Mouse (Mus musculus): Measurements from ENCODE around the gene Vstm2b. TPM values are rescaled to one million over a fixed set of nuclear protein-coding genes. Genes with fewer than 3 reads are reported as not detected.

Vstm2b gene
- 7.9 and 8.0 TPM in 2 replicates for polyA plus RNA-seq (2014; fragmentation: Nextera tagmentation; extraction: Ambion mirVana)

DNA sequence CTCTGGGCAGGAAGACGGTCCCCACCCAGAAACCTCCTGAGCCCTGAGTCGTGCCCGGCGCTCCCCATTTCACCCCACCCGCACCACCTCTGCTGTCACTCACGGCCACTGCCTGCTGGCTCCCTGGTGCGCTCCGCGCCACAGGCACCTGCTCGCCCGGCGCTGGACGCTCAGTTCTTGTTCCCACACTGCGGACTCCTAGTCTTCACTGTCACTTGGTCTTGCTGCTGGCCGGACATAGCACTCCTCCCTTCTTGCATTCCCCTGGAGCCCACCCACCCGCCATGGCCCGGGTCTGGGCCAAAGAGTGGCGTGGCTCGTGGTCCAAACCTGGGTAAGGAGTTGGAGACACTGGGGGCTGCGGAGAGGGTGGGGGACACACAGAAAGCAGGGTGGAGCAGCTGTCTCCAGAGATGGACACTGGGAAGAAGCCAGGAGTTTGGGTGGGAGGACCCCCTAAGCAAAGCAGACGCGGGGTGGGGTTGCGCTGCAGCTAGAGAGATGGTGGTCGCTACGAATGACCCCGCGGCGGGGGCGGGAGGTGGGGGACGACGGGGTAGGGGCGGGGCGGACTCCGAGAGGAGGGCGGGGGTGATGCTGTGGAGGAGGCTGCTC lies at the start of gene Vstm2b:
Vstm2b (plus strand) TSS at position 233 of the 615 bp plus-strand sequence.
- Histone ChIP-seq H3K27me3 (ENCODE audit: control insufficient read depth, insufficient read depth, low read length) (peaks cover 40% of the 10 kb centered on the region), H3K4me1 (ENCODE audit: control insufficient read depth, insufficient read depth, low read length) (peaks cover 3% of the 10 kb centered on the region; the same call in 1 of the 2 replicates), H3K36me3 (ENCODE audit: control insufficient read depth, insufficient read depth, low read length) (no peaks in the 10 kb centered on the region), H3K9ac (ENCODE audit: low read length) (peak within 1 kb of the TSS; percentile 67), H3K4me2 (ENCODE audit: low read depth) (peak within 1 kb of the TSS; percentile 99), H3K9me3 (ENCODE audit: control insufficient read depth, low read length) (no peaks in the 10 kb centered on the region), H3K4me3 (ENCODE audit: low read depth, low read length) (peak within 1 kb of the TSS; percentile 60), H3K27ac (ENCODE audit: low read depth, low read length) (no peak within 1 kb of the TSS)
- ATAC-seq (ENCODE audit: insufficient read depth, low FRiP score, low TSS enrichment) (peak; percentile 14), DNase-seq (ENCODE audit: low spot score) (peak; percentile 45)
- 2% methylated on average over 24 of the region's 35 CpGs for WGBS

DNA sequence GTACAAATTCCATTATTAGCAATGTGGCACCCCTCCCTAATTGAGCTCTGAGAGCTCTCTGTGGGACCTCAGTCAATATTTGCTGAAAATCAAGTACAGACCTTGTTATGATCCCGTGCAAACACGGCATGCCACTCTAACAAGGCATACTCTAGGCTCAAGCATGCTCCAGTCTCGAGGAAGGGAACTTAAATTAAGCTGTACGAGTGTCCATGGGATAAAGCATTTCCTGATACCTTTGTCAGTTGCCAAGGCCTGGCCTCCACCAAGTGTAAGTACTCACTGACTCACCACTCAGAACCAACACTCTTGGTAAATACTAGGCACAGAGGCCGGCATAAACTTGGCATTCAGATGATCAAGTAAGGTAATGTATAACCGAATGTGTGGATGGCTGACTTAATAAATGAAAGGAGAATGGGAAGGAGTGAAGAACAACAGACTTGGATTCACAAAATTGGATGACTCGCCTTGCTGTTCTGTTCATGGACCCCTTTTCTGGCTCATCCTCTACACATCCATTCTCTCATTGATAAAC lies 42.0 kb upstream of the Vstm2b start:
- Histone ChIP-seq H3K27ac (ENCODE audit: low read depth, low read length) (no peak overlapping the region), H3K9ac (ENCODE audit: low read length) (no peak overlapping the region), H3K4me1 (ENCODE audit: control insufficient read depth, insufficient read depth, low read length) (no peaks in the 10 kb centered on the region), H3K9me3 (ENCODE audit: control insufficient read depth, low read length) (no peaks in the 10 kb centered on the region), H3K36me3 (ENCODE audit: control insufficient read depth, insufficient read depth, low read length) (no peaks in the 10 kb centered on the region), H3K27me3 (ENCODE audit: control insufficient read depth, insufficient read depth, low read length) (no peaks in the 10 kb centered on the region), H3K4me3 (ENCODE audit: low read depth, low read length) (no peak overlapping the region), H3K4me2 (ENCODE audit: low read depth) (no peak overlapping the region)
- ATAC-seq (ENCODE audit: insufficient read depth, low FRiP score, low TSS enrichment) (no peak), DNase-seq (ENCODE audit: low spot score) (no peak)
- 87% methylated on average over 7 of the region's 7 CpGs for WGBS

DNA sequence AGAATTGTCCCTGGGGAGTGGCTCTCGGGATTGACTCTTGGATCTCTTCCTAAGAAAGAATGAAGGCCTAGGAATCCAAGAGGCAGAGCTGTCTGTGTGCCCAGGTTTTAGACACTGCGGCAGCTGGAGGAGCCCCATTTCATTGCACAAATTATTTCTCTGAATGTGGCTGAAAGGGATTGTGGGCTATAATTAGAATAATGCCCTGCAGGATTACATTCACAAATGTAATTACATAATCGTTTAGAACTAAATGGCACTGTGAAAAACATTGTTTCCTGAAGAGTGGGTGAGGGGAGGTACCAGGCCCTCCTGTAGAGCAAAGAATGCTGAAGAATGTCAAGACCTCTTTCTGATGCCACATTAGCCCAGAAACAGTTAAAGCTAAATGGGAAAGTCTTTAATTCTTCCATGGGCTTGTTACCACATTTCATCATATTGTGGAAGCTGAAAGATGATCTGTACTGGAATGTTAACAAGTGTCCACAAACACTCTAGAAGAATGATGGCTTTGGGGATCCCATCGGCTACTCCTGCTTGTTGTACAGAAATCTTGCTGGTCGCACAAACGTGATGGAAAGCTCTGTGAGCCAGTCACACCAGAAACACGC lies 24.6 kb upstream of the Vstm2b start:
- H3K36me3 ChIP-seq (ENCODE audit: control insufficient read depth, insufficient read depth, low read length): no peaks in the 10 kb centered on the region
- DNase-seq (ENCODE audit: low spot score): no peak
- H3K9ac ChIP-seq (ENCODE audit: low read length): no peak overlapping the region
- H3K27me3 ChIP-seq (ENCODE audit: control insufficient read depth, insufficient read depth, low read length): no peaks in the 10 kb centered on the region
- 59% methylated on average over 7 of the region's 7 CpGs for WGBS
- no peak for ATAC-seq (ENCODE audit: insufficient read depth, low FRiP score, low TSS enrichment)
- no peaks in the 10 kb centered on the region for H3K9me3 ChIP-seq (ENCODE audit: control insufficient read depth, low read length)
- H3K4me1 ChIP-seq (ENCODE audit: control insufficient read depth, insufficient read depth, low read length): no peaks in the 10 kb centered on the region
- no peak overlapping the region for H3K4me2 ChIP-seq (ENCODE audit: low read depth)
- no peak overlapping the region for H3K27ac ChIP-seq (ENCODE audit: low read depth, low read length)
- no peak overlapping the region for H3K4me3 ChIP-seq (ENCODE audit: low read depth, low read length)

DNA sequence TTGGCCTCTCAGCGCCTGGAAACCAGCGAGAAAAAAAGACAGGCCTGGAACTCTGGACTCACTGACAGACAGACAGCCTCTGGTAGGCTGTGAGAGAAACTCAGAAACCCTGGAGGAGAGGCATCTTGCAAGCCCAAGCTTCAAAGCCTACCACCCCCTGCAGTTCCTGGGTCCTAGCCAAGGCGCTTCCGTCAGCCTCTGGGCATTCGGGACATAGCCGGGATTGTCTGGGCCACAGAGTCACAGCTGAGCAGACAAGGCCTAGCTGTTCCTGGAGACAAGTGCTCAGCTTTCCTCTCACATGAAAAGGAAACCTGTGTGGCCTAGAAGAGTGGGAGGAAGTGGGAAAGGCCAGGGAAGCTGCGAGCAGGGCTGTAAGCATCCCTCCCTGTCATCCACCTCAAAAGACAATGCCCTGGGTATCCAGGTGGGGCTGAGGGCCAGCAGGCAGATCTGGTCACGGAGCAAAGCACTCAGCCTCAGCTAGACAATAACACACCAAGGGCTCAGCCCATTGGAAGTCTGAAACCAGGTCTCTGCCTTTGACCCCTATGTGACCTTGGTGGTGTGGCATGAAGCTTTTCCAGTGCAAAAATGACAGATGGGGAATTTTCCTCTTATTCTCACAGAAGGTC lies 13.2 kb upstream of the Vstm2b start:
- no peak overlapping the region for H3K4me2 ChIP-seq (ENCODE audit: low read depth)
- H3K9ac ChIP-seq (ENCODE audit: low read length): no peak overlapping the region
- DNase-seq (ENCODE audit: low spot score): peak; percentile 47
- no peaks in the 10 kb centered on the region for H3K4me1 ChIP-seq (ENCODE audit: control insufficient read depth, insufficient read depth, low read length)
- no peak overlapping the region for H3K4me3 ChIP-seq (ENCODE audit: low read depth, low read length)
- no peaks in the 10 kb centered on the region for H3K27me3 ChIP-seq (ENCODE audit: control insufficient read depth, insufficient read depth, low read length)
- no peak for ATAC-seq (ENCODE audit: insufficient read depth, low FRiP score, low TSS enrichment)
- no peaks in the 10 kb centered on the region for H3K9me3 ChIP-seq (ENCODE audit: control insufficient read depth, low read length)
- H3K27ac ChIP-seq (ENCODE audit: low read depth, low read length): no peak overlapping the region
- 67% methylated on average over 8 of the region's 8 CpGs for WGBS
- no peaks in the 10 kb centered on the region for H3K36me3 ChIP-seq (ENCODE audit: control insufficient read depth, insufficient read depth, low read length)

DNA sequence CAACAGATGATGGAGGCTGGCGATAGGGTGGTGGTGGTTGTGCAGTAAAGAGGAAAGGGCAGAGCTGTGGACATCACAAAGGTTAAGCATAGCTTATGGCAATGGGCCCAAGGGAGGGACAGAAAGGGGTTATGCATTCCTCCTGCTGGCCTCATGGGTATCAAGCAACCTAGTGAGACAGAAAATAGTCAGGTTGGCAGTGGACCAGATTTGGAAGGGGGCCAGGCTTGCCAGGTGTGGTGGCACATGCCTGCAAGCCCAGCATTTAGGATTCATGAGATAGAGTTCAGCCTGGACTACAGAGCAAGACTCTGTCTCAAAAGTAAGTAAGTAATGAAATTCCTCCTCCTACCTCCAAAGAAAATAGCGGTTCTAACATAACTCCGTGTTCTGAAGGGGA lies 9.8 kb upstream of the Vstm2b start:
- no peaks in the 10 kb centered on the region for H3K4me1 ChIP-seq (ENCODE audit: control insufficient read depth, insufficient read depth, low read length)
- no peak overlapping the region for H3K4me3 ChIP-seq (ENCODE audit: low read depth, low read length)
- no peak overlapping the region for H3K9ac ChIP-seq (ENCODE audit: low read length)
- H3K4me2 ChIP-seq (ENCODE audit: low read depth): no peak overlapping the region
- H3K36me3 ChIP-seq (ENCODE audit: control insufficient read depth, insufficient read depth, low read length): no peaks in the 10 kb centered on the region
- H3K27me3 ChIP-seq (ENCODE audit: control insufficient read depth, insufficient read depth, low read length): no peaks in the 10 kb centered on the region
- WGBS: 82% methylated on average over 3 of the region's 3 CpGs
- ATAC-seq (ENCODE audit: insufficient read depth, low FRiP score, low TSS enrichment): no peak
- H3K9me3 ChIP-seq (ENCODE audit: control insufficient read depth, low read length): no peaks in the 10 kb centered on the region
- no peak for DNase-seq (ENCODE audit: low spot score)
- H3K27ac ChIP-seq (ENCODE audit: low read depth, low read length): no peak overlapping the region

DNA sequence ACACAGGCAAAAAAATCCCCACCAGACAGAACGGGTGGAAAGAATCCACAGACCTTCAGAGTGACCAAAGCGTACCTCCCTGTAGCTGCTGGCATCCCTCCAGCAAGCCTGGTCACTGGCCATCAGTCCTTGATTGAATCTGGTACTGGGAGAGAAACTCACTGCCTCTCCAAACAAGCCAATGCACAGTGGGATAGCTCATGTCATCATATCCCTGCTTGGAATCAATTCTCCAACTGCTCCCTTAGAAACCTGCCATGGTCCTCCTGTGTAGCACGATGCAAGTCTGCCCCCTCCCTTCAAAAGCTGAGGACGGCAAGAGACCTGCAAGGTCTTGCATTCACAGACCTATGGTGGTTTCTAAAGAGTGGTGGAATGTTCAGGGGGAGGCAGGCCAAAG lies 1.2 kb upstream of the Vstm2b start:
- peaks cover 30% of the 10 kb centered on the region for H3K27me3 ChIP-seq (ENCODE audit: control insufficient read depth, insufficient read depth, low read length)
- WGBS: 70% methylated on average over 4 of the region's 4 CpGs
- ATAC-seq (ENCODE audit: insufficient read depth, low FRiP score, low TSS enrichment): no peak
- no peaks in the 10 kb centered on the region for H3K36me3 ChIP-seq (ENCODE audit: control insufficient read depth, insufficient read depth, low read length)
- no peak for DNase-seq (ENCODE audit: low spot score)
- no peak overlapping the region for H3K27ac ChIP-seq (ENCODE audit: low read depth, low read length)
- no peaks in the 10 kb centered on the region for H3K9me3 ChIP-seq (ENCODE audit: control insufficient read depth, low read length)
- H3K4me2 ChIP-seq (ENCODE audit: low read depth): no peak overlapping the region
- H3K4me1 ChIP-seq (ENCODE audit: control insufficient read depth, insufficient read depth, low read length): peaks cover 3% of the 10 kb centered on the region; the same call in 1 of the 2 replicates
- H3K4me3 ChIP-seq (ENCODE audit: low read depth, low read length): no peak overlapping the region
- H3K9ac ChIP-seq (ENCODE audit: low read length): no peak overlapping the region

DNA sequence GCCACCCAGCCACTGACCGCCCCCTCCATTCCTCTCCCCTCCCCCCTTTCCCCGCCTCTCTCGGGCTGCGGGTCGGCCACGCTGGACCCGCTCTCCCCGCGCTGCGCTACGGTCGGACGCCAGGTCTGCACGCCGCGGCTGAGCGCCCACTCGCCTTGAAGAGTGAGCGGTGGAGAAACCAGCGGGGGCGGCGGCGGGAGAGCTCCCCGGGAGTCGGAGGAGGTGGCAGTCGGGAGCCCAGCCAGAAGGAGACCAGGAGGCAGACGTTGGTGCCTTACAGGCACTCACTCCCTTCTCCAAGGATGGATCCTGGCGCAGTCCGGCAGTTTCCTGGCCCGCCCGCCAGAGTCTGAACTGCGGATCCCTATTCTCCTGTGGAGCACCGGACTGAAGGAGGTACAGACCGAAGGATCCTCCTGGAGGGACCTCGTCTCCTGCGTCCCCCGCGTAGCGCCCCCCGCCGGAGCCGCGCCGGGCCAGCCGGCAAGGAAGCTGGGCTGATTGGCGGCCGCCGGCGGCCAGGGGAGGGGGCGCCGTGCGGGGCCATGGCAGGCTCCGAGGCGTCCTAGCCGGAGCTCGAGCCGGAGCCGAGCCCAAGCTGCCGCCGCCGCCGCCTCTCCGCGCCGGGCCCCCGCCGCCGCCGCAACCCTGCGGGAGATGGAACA lies 715 bp downstream of the Vstm2b start:
- H3K4me2 ChIP-seq (ENCODE audit: low read depth): peak overlapping the region; percentile 99
- no peaks in the 10 kb centered on the region for H3K36me3 ChIP-seq (ENCODE audit: control insufficient read depth, insufficient read depth, low read length)
- DNase-seq (ENCODE audit: low spot score): peak; percentile 72
- H3K27me3 ChIP-seq (ENCODE audit: control insufficient read depth, insufficient read depth, low read length): peaks cover 41% of the 10 kb centered on the region
- H3K4me1 ChIP-seq (ENCODE audit: control insufficient read depth, insufficient read depth, low read length): peaks cover 3% of the 10 kb centered on the region; the same call in 1 of the 2 replicates
- H3K9ac ChIP-seq (ENCODE audit: low read length): peak overlapping the region; percentile 67
- no peaks in the 10 kb centered on the region for H3K9me3 ChIP-seq (ENCODE audit: control insufficient read depth, low read length)
- 0% methylated on average over 59 of the region's 70 CpGs for WGBS
- peak; percentile 40 for ATAC-seq (ENCODE audit: insufficient read depth, low FRiP score, low TSS enrichment)
- peak overlapping the region; percentile 60 for H3K4me3 ChIP-seq (ENCODE audit: low read depth, low read length)
- H3K27ac ChIP-seq (ENCODE audit: low read depth, low read length): no peak overlapping the region

DNA sequence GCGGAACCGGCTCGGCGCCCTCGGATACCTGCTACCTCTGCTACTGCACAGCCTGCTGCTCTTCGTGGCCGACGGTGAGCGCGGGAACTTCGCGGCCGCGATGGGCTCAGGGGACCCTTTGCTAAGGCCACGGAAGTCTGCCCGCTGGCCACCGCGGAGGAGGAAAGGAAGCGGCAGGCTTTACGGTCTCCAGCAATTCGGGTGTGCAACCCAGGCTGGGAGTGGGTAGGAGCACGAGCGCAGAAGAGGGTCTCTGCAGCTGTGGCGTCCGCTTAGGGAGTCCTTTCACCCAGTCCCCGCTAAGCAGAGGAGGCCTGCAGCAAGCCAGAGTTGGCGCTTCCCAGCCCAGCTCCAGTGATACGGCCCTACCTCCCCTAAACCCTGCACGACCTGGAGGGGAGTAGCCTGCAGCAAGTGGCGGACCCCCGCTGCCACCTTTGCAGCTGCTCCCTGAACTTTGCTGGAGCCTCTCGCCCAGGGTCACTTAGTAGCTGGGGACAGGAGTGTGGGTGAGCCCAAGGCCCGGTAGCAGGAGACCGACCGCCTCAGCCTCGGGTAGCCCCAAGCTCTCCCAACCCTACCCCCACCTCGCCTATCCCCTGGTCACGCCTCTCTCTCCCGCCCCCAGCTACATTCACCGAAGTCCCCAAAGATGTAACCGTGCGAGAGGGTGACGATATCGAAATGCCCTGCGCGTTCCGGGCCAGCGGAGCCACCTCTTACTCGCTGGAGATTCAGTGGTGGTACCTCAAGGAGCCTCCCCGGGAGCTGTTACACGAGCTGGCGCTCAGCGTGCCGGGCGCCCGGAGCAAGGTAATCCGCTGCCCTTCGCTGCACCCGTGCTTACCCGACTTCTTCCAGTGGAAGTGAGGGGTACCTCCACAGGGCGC lies 1.5 kb downstream of the Vstm2b start:
- peak; percentile 61 for DNase-seq (ENCODE audit: low spot score)
- H3K36me3 ChIP-seq (ENCODE audit: control insufficient read depth, insufficient read depth, low read length): no peaks in the 10 kb centered on the region
- no peak overlapping the region for H3K27ac ChIP-seq (ENCODE audit: low read depth, low read length)
- H3K27me3 ChIP-seq (ENCODE audit: control insufficient read depth, insufficient read depth, low read length): peaks cover 41% of the 10 kb centered on the region
- peak overlapping the region; percentile 67 for H3K9ac ChIP-seq (ENCODE audit: low read length)
- no peaks in the 10 kb centered on the region for H3K9me3 ChIP-seq (ENCODE audit: control insufficient read depth, low read length)
- H3K4me1 ChIP-seq (ENCODE audit: control insufficient read depth, insufficient read depth, low read length): peaks cover 3% of the 10 kb centered on the region; the same call in 1 of the 2 replicates
- peak overlapping the region; percentile 60 for H3K4me3 ChIP-seq (ENCODE audit: low read depth, low read length)
- H3K4me2 ChIP-seq (ENCODE audit: low read depth): peak overlapping the region; percentile 99
- under 1% methylated on average over 59 of the region's 61 CpGs for WGBS
- ATAC-seq (ENCODE audit: insufficient read depth, low FRiP score, low TSS enrichment): peak; percentile 40
